In genomic region chr12:117214919-117215318, GRCm38 (mm10) we compare ENCODE assay signal across 14 mouse cellular contexts.
DNase-seq lines count a peak whose midpoint lies in the region; ATAC-seq lines count a peak whose summit lies in the region.
"Had no signal": no experiment of that assay in that cellular context is flagged by ENCODE, and none has a peak within 500 bp of the region (broad histone marks: within the 10 kb centered on the region; RNA-seq: fewer than 3 reads in every experiment).

No protein-coding gene starts in this region.

- H3K4me1 ChIP-seq in hindbrain, embryonic 12.5 days: no peaks in the 10 kb centered on the region
- H3K4me1 ChIP-seq in hindbrain, embryonic 11.5 days (replicated peaks; ENCODE audit: control insufficient read depth, insufficient read depth, low read length): no peaks in the 10 kb centered on the region
- peaks cover 8% of the 10 kb centered on the region; the same call in 1 of the 2 replicates for H3K4me1 ChIP-seq in neural tube, embryonic 13.5 days (replicated peaks)
- no peaks in the 10 kb centered on the region for H3K4me1 ChIP-seq in neural tube, embryonic 15.5 days
- H3K4me1 ChIP-seq: intestine, embryonic 15.5 days had no signal

- no peak overlapping the region for H3K9ac ChIP-seq in hindbrain, embryonic 12.5 days
- no peak overlapping the region for H3K9ac ChIP-seq in hindbrain, embryonic 11.5 days (ENCODE audit: low read depth, low read length)
- H3K9ac ChIP-seq in neural tube, embryonic 13.5 days: no peak overlapping the region
- 0 out of 2 replicates have a peak overlapping the region, but pooled peaks have one; percentile 14 for H3K9ac ChIP-seq in neural tube, embryonic 15.5 days (replicated peaks)
- H3K9ac ChIP-seq: intestine, embryonic 15.5 days; lung, embryonic 14.5 days had no signal

- ATAC-seq in hindbrain, embryonic 12.5 days (ENCODE audit: low FRiP score): 0 out of 2 replicates have a peak, but pooled peaks have one; percentile 14
- ATAC-seq in hindbrain, embryonic 11.5 days (ENCODE audit: low FRiP score): no peak
- ATAC-seq in neural tube, embryonic 13.5 days (ENCODE audit: low read depth): peak; percentile 86
- ATAC-seq in neural tube, embryonic 15.5 days (ENCODE audit: low FRiP score): peak; percentile 25; the same call in 1 of the 2 replicates
- ATAC-seq: intestine, embryonic 15.5 days had no signal

- H3K27ac ChIP-seq in hindbrain, embryonic 12.5 days: no peak overlapping the region
- no peak overlapping the region for H3K27ac ChIP-seq in hindbrain, embryonic 11.5 days (ENCODE audit: low read depth, low read length)
- H3K27ac ChIP-seq in neural tube, embryonic 13.5 days (replicated peaks): no peak overlapping the region
- H3K27ac ChIP-seq in neural tube, embryonic 15.5 days (replicated peaks): no peak overlapping the region
- H3K27ac ChIP-seq: intestine, embryonic 15.5 days had no signal

- H3K9me3 ChIP-seq in hindbrain, embryonic 12.5 days (replicated peaks): no peaks in the 10 kb centered on the region
- H3K9me3 ChIP-seq in hindbrain, embryonic 11.5 days (ENCODE audit: control insufficient read depth, low read length): no peaks in the 10 kb centered on the region
- no peaks in the 10 kb centered on the region for H3K9me3 ChIP-seq in neural tube, embryonic 13.5 days
- no peaks in the 10 kb centered on the region for H3K9me3 ChIP-seq in neural tube, embryonic 15.5 days (replicated peaks)
- H3K9me3 ChIP-seq: intestine, embryonic 15.5 days had no signal

- no peaks in the 10 kb centered on the region for H3K27me3 ChIP-seq in hindbrain, embryonic 12.5 days
- H3K27me3 ChIP-seq in hindbrain, embryonic 11.5 days (ENCODE audit: control insufficient read depth, insufficient read depth, low read length): no peaks in the 10 kb centered on the region; the same call in 1 of the 2 replicates
- no peaks in the 10 kb centered on the region for H3K27me3 ChIP-seq in neural tube, embryonic 13.5 days
- no peaks in the 10 kb centered on the region for H3K27me3 ChIP-seq in neural tube, embryonic 15.5 days (replicated peaks)
- H3K27me3 ChIP-seq: intestine, embryonic 15.5 days had no signal

- no peak overlapping the region for H3K4me2 ChIP-seq in hindbrain, embryonic 12.5 days (replicated peaks)
- no peak overlapping the region for H3K4me2 ChIP-seq in hindbrain, embryonic 11.5 days (replicated peaks; ENCODE audit: low read depth, low read length)
- H3K4me2 ChIP-seq in neural tube, embryonic 13.5 days: no peak overlapping the region
- no peak overlapping the region for H3K4me2 ChIP-seq in neural tube, embryonic 15.5 days
- H3K4me2 ChIP-seq: intestine, embryonic 15.5 days; lung, embryonic 14.5 days had no signal

- 76% methylated on average over 5 of the region's 5 CpGs for WGBS in hindbrain, embryonic 12.5 days
- 89% methylated on average over 5 of the region's 5 CpGs for WGBS in hindbrain, embryonic 11.5 days
- WGBS in neural tube, embryonic 13.5 days: 65% methylated on average over 5 of the region's 5 CpGs
- WGBS in neural tube, embryonic 15.5 days: 56% methylated on average over 5 of the region's 5 CpGs

- no peak overlapping the region for H3K4me3 ChIP-seq in hindbrain, embryonic 12.5 days
- H3K4me3 ChIP-seq in hindbrain, embryonic 11.5 days (ENCODE audit: low read depth, low read length): no peak overlapping the region
- no peak overlapping the region for H3K4me3 ChIP-seq in neural tube, embryonic 13.5 days
- no peak overlapping the region for H3K4me3 ChIP-seq in neural tube, embryonic 15.5 days (replicated peaks)
- H3K4me3 ChIP-seq: intestine, embryonic 15.5 days had no signal

- H3K36me3 ChIP-seq in hindbrain, embryonic 12.5 days: peaks cover 43% of the 10 kb centered on the region
- H3K36me3 ChIP-seq in hindbrain, embryonic 11.5 days (ENCODE audit: control insufficient read depth, insufficient read depth, low read length): peaks cover 6% of the 10 kb centered on the region
- H3K36me3 ChIP-seq in neural tube, embryonic 13.5 days: peaks cover 15% of the 10 kb centered on the region; the same call in 1 of the 2 replicates
- peaks cover 9% of the 10 kb centered on the region; the same call in 1 of the 2 replicates for H3K36me3 ChIP-seq in neural tube, embryonic 15.5 days
- H3K36me3 ChIP-seq: intestine, embryonic 15.5 days had no signal

- peak; percentile 25 to 60 for DNase-seq in adrenal gland, adult (ENCODE audit: inconsistent age in 2 of 2, low spot score in 1 of 2)
- no peak for DNase-seq in adrenal gland, postnatal 4 days (ENCODE audit: low spot score in 2 of 2)
- no peak for DNase-seq in hindbrain, embryonic 11.5 days (ENCODE audit: low spot score)
- no peak for DNase-seq in neural tube, embryonic 10.5 days (ENCODE audit: extremely low spot score, low spot score)
- DNase-seq in heart, adult 9 months (ENCODE audit: low spot score in 2 of 2): no peak
- DNase-seq: cerebellum, adult 18-20 months; embryo, embryonic 11 days; kidney, postnatal 10 days; liver had no signal

Comparison
In these comparisons a context has a peak if more than half of its experiments do, and no peak if none do; other contexts are left out.
1. DNase-seq: peak in adrenal gland, adult (2 of 2); none in adrenal gland, postnatal 4 days (0 of 2), hindbrain, embryonic 11.5 days (single experiment), neural tube, embryonic 10.5 days (single experiment) and heart, adult 9 months (0 of 2).